Mouse (Mus musculus) A20 (cell line): ENCODE measurements at regions not wholly inside any gene's neighbourhood (a gene's known extent, or its start where the extent isn't known, plus 50 kb on each side); places are given as distances from the start of the nearest gene placed in this dataset.
"Not testable (repeated sequence)": the region's sequence is repeated elsewhere in the genome, so short reads cannot be mapped to it uniquely, and the experiment has no call there.

Experiments
- DNase-seq: peaks from one replicate; pipeline ENCODE4 v3.0.0-alpha.2; 2011; ENCODE audit warnings: low read depth, low spot score

DNA sequence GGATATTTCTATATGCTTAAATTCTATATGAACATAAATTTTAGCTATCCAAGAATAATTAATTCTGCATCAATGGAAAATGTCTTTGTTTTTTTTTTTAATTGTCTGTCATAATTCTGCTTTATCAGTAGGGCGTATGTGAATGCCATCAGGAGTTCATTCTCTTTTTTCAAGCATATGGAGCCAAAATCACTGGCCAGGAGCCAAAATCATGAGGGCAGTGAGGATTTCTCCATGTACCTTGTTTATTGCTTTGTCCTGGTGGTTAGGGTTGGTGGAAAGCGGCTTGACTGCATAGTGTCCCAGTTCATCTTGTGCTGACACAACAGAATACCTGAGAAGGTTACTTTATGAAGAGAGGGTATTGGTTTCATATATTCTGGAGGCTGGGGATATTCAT, 243.9 kb downstream of the AI429214 start:
- DNase-seq = no peak

GRCm38 (mm10) chr8:37239354-37239753, 245.9 kb downstream of the AI429214 start:
- DNase-seq = no peak

- DNase-seq = not testable (repeated sequence)
Observed at GRCm38 (mm10) chr8:37251234-37251633, 257.8 kb downstream of the AI429214 start.

DNA sequence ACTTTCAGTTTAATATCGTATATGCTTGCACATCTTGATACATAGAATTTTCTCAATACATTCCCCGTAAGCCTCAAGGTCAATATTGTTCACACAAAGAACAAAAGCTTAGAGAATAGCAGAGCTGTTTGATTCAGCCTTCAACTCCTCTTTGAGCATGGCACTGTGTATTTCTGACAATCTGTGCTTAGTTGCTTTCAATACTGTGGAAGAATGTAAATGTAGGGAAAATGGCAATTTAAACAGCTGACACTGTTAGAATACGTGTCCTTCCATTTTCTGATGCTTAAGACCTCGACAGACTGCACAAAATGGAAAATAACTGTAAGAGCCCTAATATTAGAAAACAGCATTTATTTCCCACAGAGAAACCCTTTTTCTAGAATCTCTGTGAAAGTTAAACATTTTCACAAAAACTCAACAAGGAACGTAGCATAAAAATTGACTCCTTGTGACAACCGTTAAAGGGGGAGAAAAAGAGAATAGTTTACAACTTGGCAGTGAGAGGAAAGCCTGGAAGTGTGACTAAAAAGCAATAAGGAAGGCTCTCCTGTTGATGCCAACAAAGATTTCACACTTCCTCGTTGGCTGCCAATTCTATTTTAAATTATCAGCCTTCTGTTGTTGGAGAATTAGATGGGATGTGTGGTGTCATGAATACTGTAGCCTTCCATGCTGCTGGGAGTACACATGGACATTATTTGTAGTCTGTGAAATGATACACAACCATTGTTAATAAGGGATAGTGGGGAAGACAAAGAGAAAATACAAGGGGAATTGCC, 297.9 kb downstream of the AI429214 start:
- no peak for DNase-seq
